Mouse (Mus musculus): Measurements from ENCODE around the gene Suv39h1.
"Not testable (repeated sequence)": the region's sequence is repeated elsewhere in the genome, so short reads cannot be mapped to it uniquely, and the experiment has no call there.

Gene Suv39h1

GRCm38 (mm10) chrX:8074430-8075014 is at the start of gene Suv39h1:
Gene Suv39h1 (minus strand): TSS chrX:8074760.
- peak; percentile 83 to 84 for DNase-seq (ENCODE audit: low read depth in 1 of 2, low spot score in 2 of 2)

DNA sequence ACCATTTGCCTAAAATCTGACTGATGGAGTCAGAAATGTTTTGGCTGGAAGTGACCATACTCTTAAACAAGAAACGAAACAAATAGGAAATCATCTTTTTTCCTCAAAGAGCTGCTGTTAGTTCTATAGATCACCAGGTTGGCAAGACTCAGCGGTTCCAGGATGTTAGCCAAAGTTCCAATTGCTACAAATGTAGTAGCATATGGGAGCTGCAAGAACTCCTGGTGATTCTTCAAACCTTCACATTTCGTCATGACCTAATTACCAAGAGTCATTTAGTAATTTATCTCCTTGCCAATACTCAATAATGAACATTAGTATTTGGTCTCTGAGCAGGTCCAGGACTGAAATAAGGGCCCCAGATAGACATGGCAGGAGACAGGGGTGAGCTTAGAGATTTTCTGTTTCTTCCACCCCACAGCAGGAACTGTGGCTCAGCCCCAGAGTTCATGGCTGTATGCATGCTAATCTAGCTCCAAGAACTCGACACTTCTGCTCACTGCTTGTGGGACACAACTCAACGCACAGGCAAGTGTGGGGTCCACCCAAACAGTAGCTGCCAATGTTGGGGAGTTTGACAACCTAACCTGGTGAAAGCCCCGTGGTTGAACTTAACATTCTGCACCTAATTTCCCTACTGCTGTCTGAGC is 49.4 kb upstream of the Suv39h1 start:
- no peak for DNase-seq (ENCODE audit: low read depth in 1 of 2, low spot score in 2 of 2)

GRCm38 (mm10) chrX:8117264-8117663 is 42.7 kb upstream of the Suv39h1 start:
- no peak for DNase-seq (ENCODE audit: low read depth in 1 of 2, low spot score in 2 of 2)

- DNase-seq (ENCODE audit: low read depth in 1 of 2, low spot score in 2 of 2), result no peak
These were observed 40.7 kb upstream of the Suv39h1 start for GRCm38 (mm10) chrX:8115275-8115674.

- DNase-seq (ENCODE audit: low read depth in 1 of 2, low spot score in 2 of 2), result no peak
These were observed 30.5 kb upstream of the Suv39h1 start for GRCm38 (mm10) chrX:8105019-8105418.

DNA sequence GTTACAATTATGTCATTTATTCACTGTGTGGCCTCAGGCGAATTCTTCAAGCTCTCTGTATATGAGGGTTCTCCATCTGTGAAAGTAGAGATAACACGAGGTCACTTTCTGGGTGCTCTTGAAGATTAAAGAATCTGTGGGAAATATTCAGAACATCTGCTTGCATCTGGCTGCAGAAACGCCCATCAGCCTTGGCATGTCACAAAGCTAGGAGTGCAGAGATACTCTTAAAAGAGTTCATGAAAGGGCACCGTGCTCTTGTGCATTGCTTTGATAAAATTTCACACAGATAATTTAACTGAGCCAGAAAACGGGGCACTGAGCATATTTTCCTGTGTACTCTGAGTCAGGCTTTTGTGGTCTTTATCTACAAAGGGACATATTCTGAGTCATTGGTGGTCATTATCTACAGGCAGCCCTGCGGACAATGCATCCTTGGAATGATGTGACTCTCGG is 27.7 kb upstream of the Suv39h1 start:
- DNase-seq (ENCODE audit: low read depth in 1 of 2, low spot score in 2 of 2), result no peak

DNA sequence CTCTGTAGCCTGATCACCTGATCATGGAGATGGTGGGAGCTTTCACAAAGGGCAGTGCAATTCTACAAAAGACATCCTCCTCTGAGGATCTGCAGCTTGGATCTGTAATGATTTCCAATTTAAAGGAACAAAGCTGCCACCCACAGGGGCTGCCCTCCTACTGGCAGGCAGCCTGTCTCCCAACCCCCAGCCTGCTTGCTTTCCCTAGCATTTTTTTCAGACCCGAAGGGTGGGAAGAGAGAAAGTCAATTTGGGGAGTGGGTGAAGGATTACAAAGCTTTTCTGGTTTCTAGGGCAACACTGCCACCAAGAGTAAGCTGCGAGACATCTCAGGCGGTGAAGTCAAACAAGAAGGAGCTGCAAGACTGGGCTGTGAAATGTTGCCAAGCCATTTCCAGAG is 26.5 kb upstream of the Suv39h1 start:
- DNase-seq (ENCODE audit: low read depth in 1 of 2, low spot score in 2 of 2), result no peak

DNA sequence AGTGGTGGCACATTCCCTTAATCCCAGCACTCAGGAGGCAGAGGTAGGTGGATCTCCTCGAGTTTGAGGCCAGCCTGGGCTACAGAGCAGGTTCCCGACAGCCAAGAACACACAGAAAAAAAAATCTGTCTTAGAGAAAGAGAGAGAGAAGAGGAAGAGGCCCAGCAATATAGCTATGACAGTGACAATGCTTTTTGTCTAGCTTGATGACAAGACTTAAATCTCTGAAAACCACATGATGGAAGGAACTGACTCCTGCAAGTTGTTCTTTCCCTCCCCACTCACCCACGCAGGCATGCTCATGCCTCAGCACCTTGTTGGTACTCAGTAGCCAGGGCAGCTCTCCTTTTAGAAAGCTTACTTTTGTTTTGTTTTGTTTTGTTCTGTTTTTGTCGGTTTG is 24.9 kb upstream of the Suv39h1 start:
- no peak for DNase-seq (ENCODE audit: low read depth in 1 of 2, low spot score in 2 of 2)

DNA sequence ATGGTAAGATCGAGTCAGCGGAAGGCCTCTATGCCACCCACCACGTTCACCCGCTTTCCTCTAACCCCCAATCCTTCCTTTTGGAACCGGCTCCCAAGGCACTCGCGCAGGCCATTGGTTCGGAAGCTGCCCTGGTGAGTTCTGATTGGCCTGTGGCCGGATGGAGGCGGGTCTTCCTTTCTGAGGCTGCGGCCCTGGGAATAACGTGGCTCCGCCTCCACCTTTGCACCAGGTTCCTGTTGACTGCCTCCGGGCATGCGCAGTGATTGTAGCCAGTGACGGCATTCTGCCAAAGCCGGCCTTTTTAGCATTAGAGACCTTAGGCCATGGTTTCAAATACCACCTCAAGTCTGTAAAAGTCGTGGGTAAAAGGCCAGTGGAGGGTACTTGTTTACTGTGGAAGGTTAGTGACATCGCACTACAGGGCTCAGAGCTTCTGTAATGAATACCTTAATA is 22.3 kb upstream of the Suv39h1 start:
- DNase-seq (ENCODE audit: low read depth in 1 of 2, low spot score in 2 of 2), result peak; percentile 88 to 91

DNA sequence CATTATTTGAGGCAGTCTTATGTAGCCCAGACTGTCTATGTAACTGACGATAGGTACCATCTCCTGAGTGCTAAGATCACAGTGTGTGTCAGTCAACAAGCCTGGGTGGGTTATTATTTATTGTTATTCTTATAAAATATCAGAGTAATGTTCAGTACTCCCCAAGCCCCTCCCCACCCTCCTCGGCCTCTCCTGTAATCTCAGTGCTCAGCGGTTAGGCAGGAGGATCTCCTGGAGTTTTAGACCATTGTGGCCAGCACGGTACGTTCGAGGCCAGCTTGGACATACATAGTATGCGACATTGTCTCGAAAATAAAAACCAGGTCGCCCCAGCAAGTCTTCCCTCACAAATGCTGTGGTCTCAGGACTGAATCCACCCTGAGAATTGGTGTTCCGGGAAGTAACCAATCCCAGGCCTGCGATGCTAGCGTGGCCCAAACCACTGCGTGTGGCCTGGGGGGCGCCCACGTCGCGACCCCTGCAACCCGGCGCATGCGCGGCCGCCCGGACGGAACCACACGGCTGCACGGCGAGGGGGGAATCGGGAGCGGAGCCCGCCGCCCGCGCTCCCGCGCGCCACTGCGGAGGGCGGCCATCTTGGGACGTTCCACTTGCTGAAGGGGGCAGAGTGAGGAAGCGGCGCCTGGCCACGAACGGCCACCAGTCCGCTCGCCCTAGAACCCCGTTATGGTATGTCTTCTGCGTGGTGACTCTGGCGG is 21.7 kb upstream of the Suv39h1 start:
- peak; percentile 65 to 90 for DNase-seq (ENCODE audit: low read depth in 1 of 2, low spot score in 2 of 2)

DNA sequence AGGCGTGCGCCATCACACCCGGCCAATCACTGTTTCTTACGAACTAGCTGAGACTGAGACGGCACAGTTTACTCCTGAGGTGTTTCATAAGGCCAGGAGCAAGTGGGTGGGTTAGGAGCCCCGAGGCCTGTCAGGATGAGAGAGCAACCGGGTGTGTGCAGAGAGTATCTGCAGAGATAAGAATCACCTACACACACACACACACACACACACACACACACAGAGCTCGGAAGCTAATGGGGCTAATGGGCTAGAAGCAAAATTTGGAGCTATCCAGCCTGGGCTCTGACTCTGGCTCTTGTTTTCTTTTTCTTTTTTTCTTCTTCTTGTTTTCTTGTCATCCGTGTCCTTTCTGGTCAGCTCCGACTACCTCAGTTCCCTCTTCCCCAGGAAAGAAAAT is 21.0 kb upstream of the Suv39h1 start:
- no peak for DNase-seq (ENCODE audit: low read depth in 1 of 2, low spot score in 2 of 2)

GRCm38 (mm10) chrX:8090954-8091347 is 16.4 kb upstream of the Suv39h1 start:
- not testable (repeated sequence) for DNase-seq (ENCODE audit: low read depth in 1 of 2, low spot score in 2 of 2)

- peak; percentile 23 to 36 for DNase-seq (ENCODE audit: low read depth in 1 of 2, low spot score in 2 of 2)
These were observed 15.9 kb upstream of the Suv39h1 start, which contains the start of gene Was for GRCm38 (mm10) chrX:8090346-8090953. Gene Was (minus strand): TSS chrX:8090498.

DNA sequence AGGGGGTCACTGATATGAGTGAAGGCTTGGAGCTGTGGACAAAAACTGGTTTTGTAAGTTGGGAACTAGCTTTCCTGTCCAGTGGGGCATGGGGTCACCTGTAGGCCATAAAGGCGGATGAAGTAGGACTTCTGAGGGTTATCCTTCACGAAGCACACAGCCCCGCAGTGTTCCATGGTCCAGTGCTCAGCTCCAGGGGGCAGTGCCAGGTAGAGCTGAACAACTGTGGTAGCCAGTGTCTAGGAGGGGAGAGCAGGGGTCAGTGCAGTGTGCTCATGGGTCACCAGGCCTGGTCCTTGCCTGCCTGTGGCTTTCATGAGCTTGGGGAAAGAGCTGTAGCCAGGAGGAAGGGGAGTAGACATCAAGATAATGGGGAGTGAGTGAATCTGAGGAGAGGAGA is 15.2 kb upstream of the Suv39h1 start:
- no peak for DNase-seq (ENCODE audit: low read depth in 1 of 2, low spot score in 2 of 2)

DNA sequence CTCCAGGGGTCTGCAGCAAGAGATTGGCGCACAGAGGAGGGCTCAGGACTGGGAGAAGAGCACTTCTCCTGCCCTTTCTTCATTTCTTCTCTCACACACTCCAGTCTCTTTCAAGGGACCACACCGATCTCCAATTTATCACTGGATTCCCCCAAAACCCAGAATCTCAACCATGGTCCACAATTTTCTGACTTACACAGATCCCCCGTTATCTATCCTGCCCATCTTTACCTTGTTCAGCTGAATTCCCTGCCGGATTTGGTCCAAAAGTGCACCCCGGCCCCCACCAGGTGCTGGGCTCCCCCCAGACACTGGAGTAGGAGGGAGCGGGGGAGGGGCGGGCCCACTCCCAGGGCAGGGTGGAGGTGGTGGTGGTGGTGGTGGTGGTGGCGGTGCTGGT is 11.1 kb upstream of the Suv39h1 start:
- no peak for DNase-seq (ENCODE audit: low read depth in 1 of 2, low spot score in 2 of 2)

GRCm38 (mm10) chrX:8084771-8085259 is 10.3 kb upstream of the Suv39h1 start:
- no peak for DNase-seq (ENCODE audit: low read depth in 1 of 2, low spot score in 2 of 2)

- DNase-seq (ENCODE audit: low read depth in 1 of 2, low spot score in 2 of 2), result no peak
These were observed 544 bp upstream of the Suv39h1 start for GRCm38 (mm10) chrX:8075104-8075503.

GRCm38 (mm10) chrX:8073881-8074429 is 605 bp downstream of the Suv39h1 start:
- no peak for DNase-seq (ENCODE audit: low read depth in 1 of 2, low spot score in 2 of 2)

DNA sequence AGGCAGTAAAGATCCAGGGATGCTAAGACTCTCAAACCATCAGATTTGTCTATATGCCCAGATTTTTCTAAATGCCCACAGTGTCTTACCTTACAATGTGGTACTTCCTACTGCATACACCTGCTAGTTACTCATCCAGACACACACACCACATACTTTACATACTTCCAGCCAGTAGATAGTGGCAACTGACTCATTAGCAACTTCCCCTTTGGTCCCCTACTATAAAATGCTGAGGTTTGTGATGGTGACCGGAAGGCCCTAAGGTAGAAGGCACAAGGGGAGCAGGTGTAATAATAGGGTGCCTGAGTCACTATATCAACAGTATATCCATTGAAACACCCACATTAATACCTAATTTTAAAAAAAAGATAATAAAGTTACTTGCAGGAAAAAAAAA is 5.4 kb downstream of the Suv39h1 start:
- DNase-seq (ENCODE audit: low read depth in 1 of 2, low spot score in 2 of 2), result no peak

DNA sequence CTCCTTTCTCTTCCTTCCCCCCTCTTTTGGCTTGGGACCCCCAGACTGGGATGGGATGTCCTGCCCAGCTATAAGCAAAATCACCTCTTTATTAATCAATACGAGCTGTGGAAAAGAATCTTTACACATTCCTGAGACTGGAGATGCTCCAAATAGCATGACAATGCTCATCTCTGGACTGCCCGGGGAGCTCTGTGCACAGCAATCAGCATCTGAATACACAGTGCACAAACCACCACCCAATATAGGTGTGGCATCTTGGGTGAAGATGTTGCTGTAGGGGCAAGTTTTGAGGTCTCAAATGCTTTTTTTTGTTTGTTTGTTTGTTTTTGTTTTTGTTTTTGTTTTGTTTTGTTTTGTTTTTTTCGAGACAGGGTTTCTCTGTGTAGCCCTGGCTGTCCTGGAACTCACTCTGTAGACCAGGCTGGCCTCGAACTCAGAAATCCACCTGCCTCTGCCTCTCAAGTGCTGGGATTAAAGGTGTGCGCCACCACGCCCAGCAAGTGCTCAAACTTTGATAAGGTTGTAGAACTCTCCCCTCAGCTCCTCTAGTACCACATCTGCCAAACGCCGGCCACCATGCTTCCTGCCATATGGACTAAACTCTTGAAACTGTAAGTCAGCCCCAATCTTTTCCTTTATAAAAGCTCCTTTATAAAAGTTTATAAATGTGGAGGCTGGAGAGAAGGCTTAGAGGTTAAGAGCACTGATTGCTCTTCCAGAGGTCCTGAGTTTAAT is 23.3 kb downstream of the Suv39h1 start:
- not testable (repeated sequence) for DNase-seq (ENCODE audit: low read depth in 1 of 2, low spot score in 2 of 2)

- DNase-seq (ENCODE audit: low read depth in 1 of 2, low spot score in 2 of 2), result no peak
These were observed 41.6 kb downstream of the Suv39h1 start for GRCm38 (mm10) chrX:8033009-8033408.
